Mouse (Mus musculus): ENCODE measurements around the gene Fgd3.

DNA sequence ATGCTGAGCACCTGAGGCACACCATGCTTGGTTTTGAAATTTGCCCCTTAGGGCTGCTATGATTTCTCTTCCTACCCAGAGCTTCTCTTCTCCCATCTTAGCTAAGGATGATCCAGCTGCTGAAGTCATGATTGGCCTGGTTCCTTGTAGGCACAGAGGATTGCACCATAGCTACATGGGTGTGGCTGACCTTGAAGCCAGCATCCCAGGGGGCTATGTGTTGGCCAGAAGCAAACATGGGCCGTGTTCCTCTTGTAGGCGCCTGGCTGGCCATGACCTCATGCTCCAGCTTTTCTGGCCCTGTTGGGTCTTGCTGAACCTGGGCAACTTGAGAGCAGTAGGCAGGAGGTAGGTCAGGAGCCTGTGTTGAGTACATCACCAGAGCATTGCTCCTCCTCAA is 44.6 kb upstream of the Fgd3 start:
- TF ChIP-seq CTCF (IDR thresholded peaks at IDR 0.05) (no peak), EP300 (IDR thresholded peaks at IDR 0.05) (no peak)

Measured in lung, postnatal 0 days (tissue).